Mouse (Mus musculus) C2C12 (cell line): ENCODE data around the gene Sorbs1. TPM values are rescaled to one million over a fixed set of nuclear protein-coding genes. Genes with fewer than 3 reads are reported as not detected.

ENCODE experiments used
- H3K27me3 ChIP-seq: one replicate; pipeline ENCODE4 v1.6.1; 2011; ENCODE audit not compliant: control insufficient read depth, insufficient read depth, insufficient read length
- H3K36me3 ChIP-seq: one replicate; pipeline ENCODE4 v1.6.1; 2011; ENCODE audit not compliant: control insufficient read depth, insufficient read depth
- H3K4me3 ChIP-seq: one replicate; pipeline ENCODE4 v1.5.1; 2011; ENCODE audit warnings: mild to moderate bottlenecking, control low read depth; ENCODE audit not compliant: poor library complexity, insufficient read depth, severe bottlenecking
- H3K79me2 ChIP-seq: one replicate; pipeline ENCODE4 v1.6.1; 2011; ENCODE audit not compliant: control insufficient read depth, insufficient read depth
- H3K79me3 ChIP-seq: one replicate; pipeline ENCODE4 v1.6.1; 2011; ENCODE audit warnings: low read depth, control low read depth
- H3ac ChIP-seq: one replicate; pipeline ENCODE3; 2011; ENCODE audit warnings: low read depth; ENCODE audit not compliant: control insufficient read depth, insufficient read length
- CEBPB ChIP-seq: IDR thresholded peaks from one replicate; pipeline ENCODE4 v1.6.1; 2011; ENCODE audit warnings: low read depth, mild to moderate bottlenecking, control low read depth, moderate library complexity
- CTCF ChIP-seq: IDR thresholded peaks from one replicate; pipeline ENCODE4 v1.5.1; 2011; ENCODE audit not compliant: control insufficient read depth, insufficient read depth, insufficient read length
- FOSL1 ChIP-seq: IDR thresholded peaks from one replicate; pipeline ENCODE4 v1.8.0; 2011; ENCODE audit warnings: mild to moderate bottlenecking, low read length; ENCODE audit not compliant: poor library complexity, insufficient read depth, severe bottlenecking
- MAX ChIP-seq: IDR thresholded peaks from one replicate; pipeline ENCODE4 v1.6.1; 2011; ENCODE audit warnings: mild to moderate bottlenecking, control low read depth
- MYOD1 ChIP-seq: IDR thresholded peaks from one replicate; pipeline ENCODE4 v1.6.1; 2011; ENCODE audit warnings: low read depth; ENCODE audit not compliant: control insufficient read depth, insufficient read length
- MYOG ChIP-seq: IDR thresholded peaks from one replicate; pipeline ENCODE4 v1.6.1; 2011; ENCODE audit not compliant: control insufficient read depth, insufficient read length; ENCODE audit errors: extremely low read depth
- USF1 ChIP-seq: IDR thresholded peaks from one replicate; pipeline ENCODE4 v1.6.1; 2011; ENCODE audit warnings: low read depth, mild to moderate bottlenecking, control low read depth, moderate library complexity
- polyA plus RNA-seq: library from polyadenylated mRNA; unstranded; fragments of >200 nt; fragmentation: generic; extraction: Trizol; gene quantifications from one replicate; pipeline ENCODE4 v1.2.1, GENCODE M21; 2012; ENCODE audit warnings: missing spikeins

The Sorbs1 gene
- polyA plus RNA-seq, 1 experiment: 9.0 TPM

- H3K36me3 ChIP-seq: peaks cover 7% of the 10 kb centered on the region
- no peak overlapping the region for H3K4me3 ChIP-seq
- peaks cover 23% of the 10 kb centered on the region for H3K79me3 ChIP-seq
- H3ac ChIP-seq: no peak overlapping the region
- TF ChIP-seq MAX: no peak
- peaks cover 36% of the 10 kb centered on the region for H3K79me2 ChIP-seq
- H3K27me3 ChIP-seq: no peaks in the 10 kb centered on the region
Observed at GRCm38 (mm10) chr19:40272674-40273073, 240.9 kb downstream of the Sorbs1 start.

GRCm38 (mm10) chr19:40271308-40271892, 242.2 kb downstream of the Sorbs1 start, which contains the start of gene Pdlim1:
Gene Pdlim1 (minus strand): TSS chr19:40271842.
- H3K79me2 ChIP-seq: peaks cover 49% of the 10 kb centered on the region
- peak within 1 kb of the TSS; percentile 65 for H3K4me3 ChIP-seq
- peak within 1 kb of the TSS; percentile 91 for H3ac ChIP-seq
- H3K36me3 ChIP-seq: peaks cover 14% of the 10 kb centered on the region
- TF ChIP-seq MYOG: no peak
- peak; percentile 21 for TF ChIP-seq MYOD1
- no peak for TF ChIP-seq CTCF
- TF ChIP-seq CEBPB: no peak
- no peak for TF ChIP-seq USF1
- no peak for TF ChIP-seq FOSL1
- no peak for TF ChIP-seq MAX
- H3K79me3 ChIP-seq: peaks cover 32% of the 10 kb centered on the region
- H3K27me3 ChIP-seq: no peaks in the 10 kb centered on the region

- H3K4me3 ChIP-seq: peak overlapping the region; percentile 65
- peaks cover 14% of the 10 kb centered on the region for H3K36me3 ChIP-seq
- H3K79me3 ChIP-seq: peaks cover 34% of the 10 kb centered on the region
- H3K79me2 ChIP-seq: peaks cover 57% of the 10 kb centered on the region
- no peak for TF ChIP-seq MAX
- H3K27me3 ChIP-seq: no peaks in the 10 kb centered on the region
- peak overlapping the region; percentile 91 for H3ac ChIP-seq
Observed at GRCm38 (mm10) chr19:40270351-40271307, 242.9 kb downstream of the Sorbs1 start.

- H3K79me3 ChIP-seq: peaks cover 42% of the 10 kb centered on the region
- H3K79me2 ChIP-seq: peaks cover 67% of the 10 kb centered on the region
- H3ac ChIP-seq: peak overlapping the region; percentile 7
- peaks cover 20% of the 10 kb centered on the region for H3K36me3 ChIP-seq
- peak overlapping the region; percentile 23 for H3K4me3 ChIP-seq
- H3K27me3 ChIP-seq: no peaks in the 10 kb centered on the region
- TF ChIP-seq CEBPB (no peak), CTCF (no peak), FOSL1 (no peak), MAX (no peak), MYOD1 (no peak), USF1 (no peak), MYOG (no peak)
Observed at GRCm38 (mm10) chr19:40269526-40269925, 244.1 kb downstream of the Sorbs1 start.

GRCm38 (mm10) chr19:40268493-40268892, 245.1 kb downstream of the Sorbs1 start:
- H3ac ChIP-seq: no peak overlapping the region
- H3K4me3 ChIP-seq: no peak overlapping the region
- peaks cover 50% of the 10 kb centered on the region for H3K79me3 ChIP-seq
- no peaks in the 10 kb centered on the region for H3K27me3 ChIP-seq
- peaks cover 20% of the 10 kb centered on the region for H3K36me3 ChIP-seq
- no peak for TF ChIP-seq USF1
- no peak for TF ChIP-seq CTCF
- no peak for TF ChIP-seq MYOD1
- no peak for TF ChIP-seq CEBPB
- no peak for TF ChIP-seq FOSL1
- TF ChIP-seq MYOG: no peak
- TF ChIP-seq MAX: no peak
- H3K79me2 ChIP-seq: peaks cover 77% of the 10 kb centered on the region

- Histone ChIP-seq H3K4me3 (no peak overlapping the region), H3K36me3 (peaks cover 20% of the 10 kb centered on the region), H3ac (no peak overlapping the region), H3K27me3 (no peaks in the 10 kb centered on the region), H3K79me3 (peaks cover 61% of the 10 kb centered on the region), H3K79me2 (peaks cover 89% of the 10 kb centered on the region)
- TF ChIP-seq CEBPB (no peak), MYOG (no peak), USF1 (no peak), MAX (no peak), CTCF (no peak), FOSL1 (no peak), MYOD1 (no peak)
Observed at GRCm38 (mm10) chr19:40267380-40267779, 246.2 kb downstream of the Sorbs1 start.
